Mouse (Mus musculus) embryo, embryonic 11 days (tissue): Measurements from ENCODE around the gene Actl10.

Experiments used
- DNase-seq: peaks from one replicate; pipeline ENCODE4 v3.0.0-alpha.2; 2015

The Actl10 gene

DNA sequence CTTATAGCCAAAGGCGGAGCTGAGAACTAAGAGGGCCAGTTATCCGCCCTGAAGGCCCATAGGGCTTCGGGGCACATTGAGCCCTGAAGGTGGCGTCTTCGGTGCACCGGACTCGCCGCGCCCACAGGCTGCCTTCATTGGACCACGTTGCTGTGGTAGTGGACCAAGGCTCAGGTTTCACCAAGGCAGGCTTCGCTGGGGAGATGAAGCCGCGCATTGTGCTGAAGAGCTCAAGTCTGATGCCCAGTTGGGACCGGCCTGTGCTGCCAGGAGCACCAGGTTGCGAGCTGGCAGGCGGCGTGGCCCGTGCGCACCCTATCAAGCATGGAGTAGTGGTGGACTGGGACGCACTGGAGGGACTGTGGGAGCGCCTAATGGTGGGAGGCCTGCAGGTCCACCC lies 351 bp downstream of the Actl10 start:
- DNase-seq, result peak; percentile 56

DNA sequence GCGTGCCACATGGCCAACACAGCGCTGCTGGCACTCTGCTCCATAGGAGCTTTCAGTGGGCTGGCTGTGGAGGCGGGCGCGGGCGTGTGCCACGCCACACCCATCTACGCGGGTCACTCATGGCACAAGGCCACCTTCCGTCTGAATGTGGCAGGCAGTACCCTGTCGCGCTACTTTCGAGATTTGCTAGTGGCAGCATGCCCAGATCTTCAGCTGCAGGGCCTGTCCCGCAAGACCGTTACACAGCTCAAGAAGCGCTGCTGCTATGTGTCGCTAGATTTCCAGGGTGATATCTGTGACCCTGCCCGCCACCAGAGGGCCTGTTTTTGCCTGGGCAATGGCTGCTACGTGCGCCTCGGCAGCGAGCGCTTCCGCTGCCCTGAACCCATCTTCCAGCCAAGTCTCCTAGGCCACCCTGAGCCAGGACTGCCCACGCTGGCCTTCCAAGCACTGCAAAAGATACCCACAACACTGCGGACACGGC lies 890 bp downstream of the Actl10 start:
- peak; percentile 75 for DNase-seq

DNA sequence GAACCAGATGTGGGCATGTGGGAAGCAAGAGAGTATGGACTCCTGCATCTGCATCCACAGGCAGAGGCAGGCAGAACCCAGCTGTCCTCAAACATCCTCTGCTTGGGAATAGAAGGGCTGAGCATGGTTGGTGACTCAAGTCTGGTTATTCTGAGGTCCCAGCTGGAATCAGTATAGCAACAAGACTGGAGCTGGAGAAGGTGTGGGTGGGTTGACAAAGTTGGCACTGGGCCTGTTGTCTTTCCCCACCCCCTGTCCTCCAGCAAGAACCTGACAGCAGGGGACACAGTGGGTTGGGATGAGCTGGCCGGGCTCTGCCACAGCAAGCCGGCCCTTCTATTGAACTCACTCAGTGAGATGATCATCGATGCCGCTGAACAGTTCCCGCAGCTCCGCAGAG lies 3.7 kb downstream of the Actl10 start:
- DNase-seq, result no peak

DNA sequence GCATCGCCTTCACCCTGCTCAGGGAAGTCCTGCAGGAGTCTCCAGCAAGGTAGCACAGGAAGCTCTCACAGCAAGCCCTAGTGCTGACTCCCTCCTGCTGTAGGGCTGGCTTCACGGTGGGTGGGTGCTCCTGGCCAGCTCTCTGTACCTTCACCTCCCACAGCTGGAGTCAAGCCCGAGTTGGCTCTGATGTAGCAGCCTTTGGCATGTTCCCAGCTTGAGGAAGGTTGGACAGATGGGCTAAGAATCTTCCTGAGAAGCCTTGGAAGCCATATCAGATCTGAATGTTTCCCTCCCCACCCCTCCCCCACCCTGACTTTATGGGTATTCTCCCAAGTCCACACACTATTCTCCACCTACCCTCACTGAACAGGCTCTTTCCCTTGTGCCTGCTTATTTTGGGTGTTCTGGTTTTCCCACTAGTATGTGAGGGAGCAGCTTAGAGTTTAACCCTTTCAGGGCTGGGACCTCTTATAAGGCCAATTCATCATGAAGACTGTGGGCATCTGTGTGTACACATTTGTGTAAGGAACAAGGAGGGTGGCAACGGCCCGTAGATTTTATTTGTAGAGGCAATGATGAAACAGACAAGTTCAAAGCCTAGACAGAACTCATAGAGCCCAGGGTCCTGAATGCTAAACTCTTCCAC lies 5.7 kb downstream of the Actl10 start:
- no peak for DNase-seq

- DNase-seq, result peak; percentile 75
Measured at GRCm38 (mm10) chr2:154558264-154559039, 6.9 kb downstream of the Actl10 start, which contains the start of gene Necab3. TSS of gene Necab3 (minus strand) at chr2:154558890.

DNA sequence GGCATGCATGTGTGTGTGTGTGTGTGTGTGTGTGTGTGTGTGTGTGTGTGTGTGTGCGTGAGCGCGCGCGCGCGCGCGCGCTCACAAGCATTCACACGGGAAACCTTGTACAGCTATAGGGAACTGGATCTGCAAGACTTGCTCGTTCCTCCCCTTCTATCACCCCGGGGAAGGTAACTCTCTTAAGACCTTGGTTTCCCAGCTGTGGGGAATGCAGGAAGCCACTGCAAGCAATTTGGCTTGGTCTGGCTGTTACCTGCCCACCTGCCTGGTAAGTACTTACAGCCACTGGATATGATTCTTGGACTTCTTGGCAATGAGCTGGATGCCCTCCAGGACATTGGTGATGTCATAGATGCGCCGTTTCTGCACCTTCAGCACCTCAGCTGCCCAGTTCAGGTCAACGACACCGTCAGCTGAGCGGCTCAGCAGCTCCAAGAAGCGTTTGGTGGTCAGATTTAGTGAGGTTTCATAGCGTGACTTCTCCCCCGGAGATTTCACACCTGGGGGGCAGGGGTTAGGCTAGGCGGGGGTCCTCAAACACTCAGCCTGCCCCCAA lies 12.1 kb downstream of the Actl10 start:
- no peak for DNase-seq

GRCm38 (mm10) chr2:154565562-154565961 lies 14.0 kb downstream of the Actl10 start:
- no peak for DNase-seq

DNA sequence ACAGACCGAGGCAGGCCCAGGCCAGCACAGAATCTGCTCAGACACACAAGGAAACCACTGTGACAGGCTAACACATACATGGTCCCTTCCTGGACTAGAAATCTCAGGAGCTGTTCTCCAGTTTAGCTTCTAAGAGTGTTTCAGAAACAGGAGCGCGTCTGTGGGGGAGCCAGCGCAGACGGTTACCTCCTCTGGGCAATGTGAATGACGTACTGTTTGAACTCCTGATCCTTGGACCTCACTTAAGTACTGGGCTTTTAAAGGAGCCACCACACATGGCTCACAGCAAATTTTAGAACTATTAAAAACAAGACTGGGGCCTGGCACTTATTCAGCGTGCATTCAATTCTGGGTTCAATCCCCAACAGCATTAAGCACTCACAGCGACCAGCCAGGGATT lies 15.1 kb downstream of the Actl10 start:
- DNase-seq, result no peak

- no peak for DNase-seq
Measured at GRCm38 (mm10) chr2:154567766-154568165, 16.2 kb downstream of the Actl10 start.

DNA sequence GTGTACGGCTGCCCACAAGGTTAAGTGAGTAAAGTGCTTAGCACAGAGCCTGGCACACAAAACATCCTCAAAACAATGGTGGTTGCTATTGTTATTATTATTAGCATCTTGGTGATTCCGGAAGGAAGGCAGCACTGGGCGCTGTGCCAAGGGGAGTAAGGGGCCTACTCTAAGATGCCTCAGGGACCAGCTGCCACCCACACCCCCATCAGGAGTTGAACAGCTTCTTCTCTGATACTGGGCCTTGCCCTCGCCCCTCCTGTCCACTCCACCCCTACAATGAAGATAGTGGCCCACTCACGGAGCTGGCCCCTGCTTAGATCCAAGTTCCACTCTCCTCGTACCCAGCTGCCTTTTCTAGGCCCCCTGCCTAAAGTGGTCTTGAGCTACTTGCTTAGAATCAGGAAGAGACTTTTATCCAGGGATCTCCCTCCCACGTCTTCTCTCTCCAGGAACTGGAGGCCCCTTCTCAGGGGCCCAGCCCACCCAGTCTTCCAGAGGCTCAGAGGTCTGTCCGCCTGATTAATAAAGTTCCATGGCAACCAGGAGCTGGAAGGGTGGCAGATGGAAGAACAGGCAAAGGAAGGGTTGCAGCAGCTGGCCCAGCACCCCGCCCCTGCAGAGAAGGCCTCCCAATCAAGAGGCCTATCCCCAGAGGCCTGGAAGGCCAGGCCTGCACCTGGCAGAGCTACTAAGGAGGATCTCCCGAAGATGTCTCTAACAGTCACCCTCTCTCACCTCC lies 16.9 kb downstream of the Actl10 start:
- peak; percentile 57 for DNase-seq

DNA sequence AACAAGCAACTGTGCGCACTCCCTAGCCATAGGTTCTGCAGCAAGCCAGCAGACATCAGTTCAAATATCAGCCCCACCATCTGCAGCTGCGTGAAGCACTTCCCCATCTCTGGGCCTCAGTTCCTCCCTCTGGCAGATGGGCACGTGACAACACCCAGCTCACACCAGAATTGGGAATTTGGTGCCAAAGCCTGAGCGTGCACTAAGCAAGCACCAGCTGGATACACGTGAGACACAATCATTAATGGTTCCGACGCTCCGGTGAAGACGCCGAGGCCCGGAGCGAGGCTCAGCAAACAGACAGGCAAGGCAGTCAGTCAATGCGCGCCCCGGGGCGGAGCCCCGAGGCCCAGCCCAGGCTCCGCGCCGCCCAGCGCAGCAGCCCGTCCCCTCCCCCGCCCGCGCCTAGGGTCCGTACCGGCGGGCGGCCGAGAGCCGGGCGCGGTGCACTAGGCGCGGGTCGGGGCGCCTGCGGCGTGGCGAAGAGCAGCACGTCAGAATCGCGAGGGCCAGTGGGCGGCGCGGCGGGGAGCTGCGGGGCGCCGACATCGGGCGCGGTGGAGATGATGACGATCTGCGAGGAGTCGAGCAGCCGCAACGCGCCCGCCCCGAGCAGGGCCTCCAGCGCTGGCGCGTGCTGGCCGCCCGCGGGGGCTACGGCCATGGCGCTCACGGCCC lies 17.6 kb downstream of the Actl10 start:
- DNase-seq, result peak; percentile 86

DNA sequence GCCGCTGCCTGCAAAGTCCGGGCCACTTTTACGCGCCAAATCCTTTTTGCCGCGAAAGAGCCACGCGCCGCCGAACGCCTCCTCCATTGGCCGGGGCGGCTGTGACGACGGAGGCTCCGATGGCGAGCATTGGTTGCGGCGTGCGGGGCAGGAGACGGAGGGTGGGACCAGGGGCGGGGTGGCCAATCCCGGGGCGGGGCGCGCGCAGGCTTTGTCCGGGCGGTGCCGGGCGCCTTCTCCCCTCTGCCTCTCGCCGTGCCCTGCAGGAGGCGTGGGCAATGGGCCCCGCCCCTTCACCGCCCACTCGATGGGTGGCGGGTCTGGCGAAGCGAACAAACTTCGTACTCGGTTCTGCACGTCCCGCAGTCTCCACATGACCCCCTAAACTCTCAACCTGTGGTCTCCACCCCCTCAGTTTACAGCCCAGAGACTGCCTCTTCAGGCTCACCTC lies 18.3 kb downstream of the Actl10 start, which contains the start of gene E2f1:
Gene E2f1, minus strand, starts transcription at position 57 of the 451 bp plus-strand sequence.
- DNase-seq, result peak; percentile 99

DNA sequence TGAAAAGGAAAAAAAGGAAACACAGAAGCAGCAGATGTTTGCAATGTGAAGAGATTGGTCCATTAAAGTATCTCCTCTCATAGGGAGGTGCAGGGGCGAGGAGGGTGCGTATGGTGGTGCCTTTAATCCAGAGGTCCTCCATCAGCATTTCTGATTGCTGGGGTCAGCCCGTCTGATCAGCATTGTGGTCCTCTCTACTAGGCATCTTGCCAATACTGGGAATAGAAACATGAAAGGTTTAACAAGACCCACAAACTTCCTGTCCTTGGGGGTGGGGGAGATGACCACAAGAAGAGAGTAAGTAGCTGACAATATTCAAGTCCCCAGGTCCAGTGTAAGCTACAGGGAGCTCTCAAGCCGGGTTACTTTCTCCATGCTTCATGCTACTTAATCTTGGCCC lies 19.1 kb downstream of the Actl10 start:
- no peak for DNase-seq

- no peak for DNase-seq
Measured at GRCm38 (mm10) chr2:154571266-154571665, 19.7 kb downstream of the Actl10 start.

GRCm38 (mm10) chr2:154571976-154572375 lies 20.4 kb downstream of the Actl10 start:
- DNase-seq, result no peak

GRCm38 (mm10) chr2:154572996-154573395 lies 21.4 kb downstream of the Actl10 start:
- DNase-seq, result no peak

GRCm38 (mm10) chr2:154574271-154574670 lies 22.7 kb downstream of the Actl10 start:
- DNase-seq, result no peak

DNA sequence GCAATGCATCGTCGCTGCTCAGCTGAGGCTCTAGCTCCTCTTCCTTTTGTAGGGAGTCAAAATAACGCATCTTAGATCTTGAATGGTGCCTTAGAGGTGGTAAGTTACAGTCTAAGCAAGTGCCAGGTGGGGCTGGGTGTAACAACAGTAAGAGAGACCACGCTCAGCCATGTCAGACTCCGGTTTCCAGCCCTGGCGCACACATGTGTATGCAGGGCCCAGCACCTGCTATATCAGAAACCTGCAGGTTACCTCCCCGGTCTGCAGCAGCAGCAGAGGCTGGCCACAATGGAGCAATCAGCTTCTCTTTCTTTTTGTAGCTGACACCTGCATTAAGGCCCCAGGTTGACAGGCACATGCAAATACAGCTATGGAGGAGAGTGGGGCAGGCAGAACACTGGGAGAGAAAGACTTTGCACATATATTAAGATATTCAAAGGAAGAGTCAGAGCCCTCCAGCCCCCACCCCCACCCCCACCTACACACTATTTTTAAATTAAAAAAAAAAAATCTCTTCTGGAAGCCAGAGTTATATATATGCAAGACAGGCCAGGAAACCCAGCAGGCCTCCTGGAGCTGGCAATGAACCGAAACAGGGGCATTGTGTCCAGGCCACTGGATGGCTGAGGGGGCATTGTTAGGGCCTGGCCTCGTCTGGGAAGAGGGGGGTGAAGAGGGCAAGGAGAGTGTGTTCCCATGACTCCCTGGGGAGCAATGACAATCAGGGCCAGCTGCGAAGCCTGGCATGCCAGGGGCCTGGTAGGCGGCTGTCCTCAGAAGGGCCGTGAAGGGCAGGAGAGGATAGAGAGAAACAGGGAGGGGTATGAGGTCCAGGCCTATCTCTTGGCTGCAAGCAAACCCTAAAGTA lies 25.5 kb downstream of the Actl10 start:
- peak; percentile 73 for DNase-seq

DNA sequence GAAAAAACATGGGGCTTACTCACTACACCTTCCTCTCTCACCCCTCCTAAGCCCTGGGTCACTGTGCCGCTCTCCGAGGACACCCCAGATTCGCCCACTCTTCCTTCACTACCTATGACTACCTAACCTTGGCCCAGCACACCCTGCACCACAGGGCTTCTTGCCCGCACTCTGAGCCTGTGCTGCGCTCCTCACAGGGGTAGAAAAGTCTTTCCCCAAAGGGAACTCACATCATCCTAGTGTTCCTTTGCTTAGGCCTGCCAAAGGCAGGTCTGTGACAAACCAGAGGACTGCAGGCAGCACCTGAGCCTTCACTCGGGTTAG lies 26.1 kb downstream of the Actl10 start:
- DNase-seq, result no peak

- DNase-seq, result no peak
Measured at GRCm38 (mm10) chr2:154580586-154580985, 29.0 kb downstream of the Actl10 start.

- DNase-seq, result no peak
Measured at GRCm38 (mm10) chr2:154581421-154581820, 29.8 kb downstream of the Actl10 start.
